Mouse (Mus musculus) intestine, postnatal 0 days (tissue): Measurements from ENCODE around the gene Cxcl16. TPM values are rescaled to one million over a fixed set of nuclear protein-coding genes. Genes with fewer than 3 reads are reported as not detected.

ENCODE experiments used
- ATAC-seq: fragments of 200-750 bp; cut with Nextera tagmentation; 2 replicates; pipeline ENCODE4 v1.8.0; 2017; ENCODE audit warnings: mild to moderate bottlenecking, moderate TSS enrichment, moderate library complexity
- H3K27ac ChIP-seq: fragments of 300-500 bp; sonication (generic); 2 replicates; pipeline ENCODE4 v1.5.1; 2014; ENCODE audit warnings: mild to moderate bottlenecking, low read depth, low read length, moderate library complexity
- H3K27me3 ChIP-seq: fragments of 300-500 bp; sonication (generic); replicated peaks from 2 replicates; pipeline ENCODE4 v1.6.1; 2014; ENCODE audit warnings: low read length, mixed read lengths; ENCODE audit not compliant: control insufficient read depth, insufficient read depth
- H3K36me3 ChIP-seq: fragments of 300-500 bp; sonication (generic); 2 replicates; pipeline ENCODE4 v1.6.1; 2014; ENCODE audit warnings: mild to moderate bottlenecking, moderate library complexity; ENCODE audit not compliant: control insufficient read depth, insufficient read depth
- H3K4me1 ChIP-seq: fragments of 300-500 bp; sonication (generic); replicated peaks from 2 replicates; pipeline ENCODE4 v1.6.1; 2014; ENCODE audit warnings: antibody characterized with exemption, low read length, mixed read lengths; ENCODE audit not compliant: control insufficient read depth, insufficient read depth
- H3K4me2 ChIP-seq: fragments of 300-500 bp; sonication (generic); replicated peaks from 2 replicates; pipeline ENCODE4 v1.6.1; 2014; ENCODE audit warnings: low read depth, mild to moderate bottlenecking, moderate library complexity
- H3K4me3 ChIP-seq: fragments of 300-500 bp; sonication (generic); 2 replicates; pipeline ENCODE4 v1.5.1; 2014; ENCODE audit warnings: low read depth, low read length
- H3K9ac ChIP-seq: fragments of 300-500 bp; sonication (generic); 2 replicates; pipeline ENCODE4 v1.6.1; 2014; ENCODE audit warnings: mild to moderate bottlenecking, low read depth, low read length
- H3K9me3 ChIP-seq: fragments of 300-500 bp; sonication (generic); 2 replicates; pipeline ENCODE4 v1.6.1; 2016; ENCODE audit warnings: mixed run types; ENCODE audit not compliant: control insufficient read depth
- CTCF ChIP-seq: sonication (generic); IDR thresholded peaks from 2 replicates; pipeline ENCODE4 v1.5.1; 2016; ENCODE audit warnings: low read depth, mild to moderate bottlenecking, control low read depth, antibody characterized with exemption, moderate library complexity
- WGBS: fragments of 180-500 bp; shearing (Covaris S2); extraction: QIAGEN DNeasy Blood & Tissue Kit; methylation state at CpG from one replicate; pipeline ENCODE4 v1.1.7; 2014; 5-methylcytosine and 5-hydroxymethylcytosine counted together
- polyA plus RNA-seq: library from polyadenylated mRNA; unstranded; fragments of >200 nt; fragmentation: Nextera tagmentation; extraction: Ambion mirVana; gene quantifications from 2 replicates; pipeline ENCODE4 v1.2.1, GENCODE M21; 2015

Gene Cxcl16
- polyA plus RNA-seq, 1 experiment from 2014 or later: 39.3 TPM

DNA sequence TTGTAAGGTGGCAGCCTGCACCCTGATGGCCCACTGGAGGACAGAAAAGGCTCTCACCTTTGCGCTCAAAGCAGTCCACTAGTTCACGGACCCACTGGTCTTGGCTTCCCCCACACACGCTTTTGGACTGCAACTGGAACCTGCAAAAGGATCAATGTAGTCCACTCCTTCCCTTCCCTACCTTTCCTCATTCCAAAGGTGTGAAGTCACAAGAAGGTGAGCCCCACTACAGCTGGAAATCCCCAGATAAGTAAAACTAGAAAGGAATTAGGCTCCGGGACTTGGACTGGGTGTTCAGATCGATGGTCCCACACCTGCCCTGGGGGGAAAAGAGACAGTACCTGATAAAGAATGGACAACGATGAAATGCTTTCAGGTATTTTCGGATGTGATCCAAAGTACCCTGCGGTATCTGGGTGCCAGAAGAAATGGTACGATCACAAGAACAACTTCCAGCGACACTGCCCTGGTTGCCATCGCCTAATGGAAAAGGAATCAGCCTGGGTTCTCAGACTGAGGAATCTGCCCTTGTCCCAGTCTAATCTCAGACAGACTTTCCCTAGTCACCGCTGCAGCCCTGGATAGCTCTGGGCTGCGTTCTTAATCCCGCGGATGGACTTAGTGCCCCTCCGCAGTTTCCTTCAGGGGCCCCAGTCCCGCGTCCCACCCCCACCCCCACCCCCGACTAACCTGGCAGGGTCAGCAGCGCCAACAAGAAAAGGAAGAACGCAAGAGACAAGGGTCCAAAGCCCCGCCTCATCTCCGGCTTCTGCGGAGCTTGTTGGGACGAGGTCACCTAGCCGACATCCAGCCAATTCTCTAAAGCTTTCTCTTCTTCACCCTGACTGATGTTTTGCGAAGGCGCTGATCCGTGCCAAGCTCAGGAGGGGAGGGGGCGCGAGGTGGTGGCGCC is 840 bp downstream of the Cxcl16 start, which contains the start of gene Zmynd15:
Gene Zmynd15, plus strand, starts transcription at position 746 of the 913 bp plus-strand sequence.
- Histone ChIP-seq H3K27me3 (0 out of 2 replicates have a peak, but pooled peaks cover 6% of the 10 kb centered on the region), H3K4me1 (no peaks in the 10 kb centered on the region), H3K36me3 (peaks cover 8% of the 10 kb centered on the region), H3K9ac (peak within 1 kb of the TSS; percentile 62), H3K4me2 (peak within 1 kb of the TSS; percentile 98), H3K9me3 (no peaks in the 10 kb centered on the region), H3K27ac (peak within 1 kb of the TSS; percentile 65), H3K4me3 (peak within 1 kb of the TSS; percentile 62)
- whole genome bisulfite sequencing: 11% methylated on average over 32 of the region's 32 CpGs
- peak; percentile 39; the same call in 1 of the 2 replicates for ATAC-seq
- TF ChIP-seq CTCF: no peak

GRCm38 (mm10) chr11:70453261-70454044 is 6.3 kb downstream of the Cxcl16 start:
- TF ChIP-seq CTCF: no peak
- Histone ChIP-seq H3K27me3 (no peaks in the 10 kb centered on the region), H3K4me3 (no peak overlapping the region), H3K9ac (no peak overlapping the region), H3K36me3 (peaks cover 8% of the 10 kb centered on the region), H3K9me3 (no peaks in the 10 kb centered on the region), H3K4me2 (peak overlapping the region; percentile 76), H3K27ac (no peak overlapping the region), H3K4me1 (no peaks in the 10 kb centered on the region)
- WGBS: 76% methylated on average over 9 of the region's 9 CpGs
- ATAC-seq: no peak

DNA sequence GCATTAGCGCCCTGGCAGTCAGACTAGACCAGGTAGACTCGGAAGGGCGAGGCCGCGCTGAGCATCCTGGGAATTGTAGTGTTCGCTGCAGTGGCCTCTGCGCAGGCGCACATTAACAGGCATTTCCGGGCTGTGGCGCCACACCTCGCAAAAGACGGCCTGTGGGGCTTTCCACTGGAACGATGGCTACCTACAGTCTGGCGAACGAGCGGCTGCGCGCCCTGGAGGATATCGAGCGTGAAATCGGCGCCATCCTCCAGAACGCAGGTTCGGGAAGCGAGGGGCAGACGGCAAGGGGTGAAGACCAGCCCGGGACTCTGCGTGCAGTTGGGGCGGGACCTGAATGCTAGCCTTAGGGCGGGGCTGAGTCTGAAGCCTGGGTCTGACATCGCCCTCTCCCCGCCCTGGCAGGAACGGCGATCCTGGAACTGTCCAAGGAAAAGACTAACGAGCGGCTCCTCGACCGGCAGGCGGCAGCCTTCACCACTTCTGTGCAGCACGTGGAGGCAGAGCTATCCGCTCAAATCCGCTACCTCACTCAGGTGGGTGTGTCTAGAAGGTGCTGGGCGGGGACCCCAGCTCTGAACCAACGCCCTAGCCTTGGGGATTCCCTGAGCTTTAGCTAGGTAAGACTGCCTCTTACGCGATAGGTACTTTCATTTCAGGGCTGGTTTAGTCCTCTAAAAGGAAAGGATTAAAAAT is 7.8 kb downstream of the Cxcl16 start, which contains the start of gene Med11:
Gene Med11, plus strand, starts transcription at position 123 of the 702 bp plus-strand sequence.
- Histone ChIP-seq H3K27me3 (no peaks in the 10 kb centered on the region), H3K36me3 (peaks cover 8% of the 10 kb centered on the region), H3K4me3 (peak within 1 kb of the TSS; percentile 69), H3K4me1 (no peaks in the 10 kb centered on the region), H3K27ac (peak within 1 kb of the TSS; percentile 96), H3K4me2 (peak within 1 kb of the TSS; percentile 76), H3K9ac (peak within 1 kb of the TSS; percentile 62), H3K9me3 (no peaks in the 10 kb centered on the region)
- ATAC-seq: peak; percentile 97
- WGBS: under 1% methylated on average over 46 of the region's 46 CpGs
- peak; percentile 97 for TF ChIP-seq CTCF

- Histone ChIP-seq H3K36me3 (peaks cover 8% of the 10 kb centered on the region), H3K9ac (no peak overlapping the region), H3K4me3 (0 out of 2 replicates have a peak overlapping the region, but pooled peaks have one; percentile 69), H3K27ac (no peak overlapping the region), H3K27me3 (no peaks in the 10 kb centered on the region), H3K9me3 (no peaks in the 10 kb centered on the region), H3K4me2 (no peak overlapping the region), H3K4me1 (no peaks in the 10 kb centered on the region)
- WGBS: 86% methylated on average over 2 of the region's 2 CpGs
- no peak for ATAC-seq
- TF ChIP-seq CTCF: no peak
Measured at GRCm38 (mm10) chr11:70450926-70451325, 8.9 kb downstream of the Cxcl16 start.

DNA sequence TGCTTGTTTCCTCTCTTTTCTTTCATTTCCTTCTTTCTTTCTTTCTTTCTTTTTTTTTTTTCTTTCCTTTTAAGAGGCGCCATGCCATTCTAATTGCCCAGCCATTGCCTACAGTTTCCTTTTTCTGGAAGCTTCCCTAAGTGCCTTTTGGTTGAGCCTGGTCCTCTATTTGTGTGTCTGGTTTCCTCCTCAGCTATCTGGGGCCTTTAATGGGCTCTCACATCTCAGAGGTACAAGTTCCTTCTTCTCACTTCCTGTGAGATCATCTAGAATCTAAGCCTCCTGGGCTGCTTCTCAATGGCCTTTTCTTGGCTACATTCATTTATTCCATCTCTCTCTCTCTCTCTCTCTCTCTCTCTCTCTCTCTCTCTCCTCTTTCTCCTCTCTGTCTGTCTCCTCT is 12.4 kb downstream of the Cxcl16 start:
- H3K27me3 ChIP-seq: no peaks in the 10 kb centered on the region
- H3K27ac ChIP-seq: no peak overlapping the region
- no peak overlapping the region for H3K4me3 ChIP-seq
- TF ChIP-seq CTCF: no peak
- no peaks in the 10 kb centered on the region for H3K4me1 ChIP-seq
- ATAC-seq: no peak
- no peak overlapping the region for H3K9ac ChIP-seq
- H3K9me3 ChIP-seq: no peaks in the 10 kb centered on the region
- WGBS: 88% methylated on average over 1 of the region's 1 CpGs
- no peaks in the 10 kb centered on the region for H3K36me3 ChIP-seq
- no peak overlapping the region for H3K4me2 ChIP-seq
